Mouse (Mus musculus): ENCODE data around the gene Ncbp1.

- TF ChIP-seq CTCF (IDR thresholded peaks at IDR 0.05; ENCODE audit: low read depth) (no peak), EP300 (optimal IDR thresholded peaks at IDR 0.05) (no peak)
These were observed 39.3 kb upstream of the Ncbp1 start for GRCm38 (mm10) chr4:46099132-46099531.

Measured in stomach, postnatal 0 days (tissue).